ENCODE assay signal across 7 mouse cellular contexts in genomic region chr2:75470688-75471054, GRCm38 (mm10).
DNase-seq lines count a peak whose midpoint lies in the region; ATAC-seq and TF ChIP-seq lines count a peak whose summit lies in the region.

No protein-coding gene starts in this region.

- H3K27ac ChIP-seq in layer of hippocampus, adult 2 months, result peak overlapping the region; percentile 67
- H3K27ac ChIP-seq in embryonic facial prominence, embryonic 15.5 days (replicated peaks), result 0 out of 2 replicates have a peak overlapping the region, but pooled peaks have one; percentile 17
- H3K27ac ChIP-seq in hindbrain, embryonic 12.5 days, result peak overlapping the region; percentile 90
- H3K27ac ChIP-seq in midbrain, embryonic 15.5 days, result peak overlapping the region; percentile 81

- H3K9me3 ChIP-seq in embryonic facial prominence, embryonic 15.5 days (replicated peaks), result no peaks in the 10 kb centered on the region
- H3K9me3 ChIP-seq in hindbrain, embryonic 12.5 days (replicated peaks), result no peaks in the 10 kb centered on the region
- H3K9me3 ChIP-seq in midbrain, embryonic 15.5 days, result no peaks in the 10 kb centered on the region

- DNase-seq in layer of hippocampus, adult 2 months (ENCODE audit: low spot score in 2 of 2), result peak in 1 of 2 experiments; percentile 29
- DNase-seq in layer of hippocampus, adult 11-12 months (ENCODE audit: low spot score), result no peak
- DNase-seq in testis, postnatal 14 days (ENCODE audit: low spot score), result no peak
- no peak for DNase-seq in cerebellum, postnatal 4 days (ENCODE audit: low spot score in 2 of 2)

- H3K4me3 ChIP-seq in layer of hippocampus, adult 2 months, result no peak overlapping the region; the same call in 1 of the 2 replicates
- no peak overlapping the region for H3K4me3 ChIP-seq in embryonic facial prominence, embryonic 15.5 days (replicated peaks)
- no peak overlapping the region for H3K4me3 ChIP-seq in hindbrain, embryonic 12.5 days
- no peak overlapping the region for H3K4me3 ChIP-seq in midbrain, embryonic 15.5 days

- no peak overlapping the region for H3K9ac ChIP-seq in embryonic facial prominence, embryonic 15.5 days
- 0 out of 2 replicates have a peak overlapping the region, but pooled peaks have one; percentile 32 for H3K9ac ChIP-seq in hindbrain, embryonic 12.5 days
- peak overlapping the region; percentile 8; the same call in 1 of the 2 replicates for H3K9ac ChIP-seq in midbrain, embryonic 15.5 days

- H3K27me3 ChIP-seq in embryonic facial prominence, embryonic 15.5 days, result no peaks in the 10 kb centered on the region
- H3K27me3 ChIP-seq in hindbrain, embryonic 12.5 days, result no peaks in the 10 kb centered on the region
- H3K27me3 ChIP-seq in midbrain, embryonic 15.5 days (replicated peaks), result no peaks in the 10 kb centered on the region

- peak overlapping the region; percentile 31; the same call in 1 of the 2 replicates for H3K4me2 ChIP-seq in embryonic facial prominence, embryonic 15.5 days (replicated peaks)
- peak overlapping the region; percentile 34 for H3K4me2 ChIP-seq in hindbrain, embryonic 12.5 days (replicated peaks)
- H3K4me2 ChIP-seq in midbrain, embryonic 15.5 days, result peak overlapping the region; percentile 26

- H3K4me1 ChIP-seq in embryonic facial prominence, embryonic 15.5 days, result peaks cover 10% of the 10 kb centered on the region
- peaks cover 11% of the 10 kb centered on the region for H3K4me1 ChIP-seq in hindbrain, embryonic 12.5 days
- peaks cover 11% of the 10 kb centered on the region for H3K4me1 ChIP-seq in midbrain, embryonic 15.5 days

- no peaks in the 10 kb centered on the region for H3K36me3 ChIP-seq in embryonic facial prominence, embryonic 15.5 days
- no peaks in the 10 kb centered on the region for H3K36me3 ChIP-seq in hindbrain, embryonic 12.5 days
- H3K36me3 ChIP-seq in midbrain, embryonic 15.5 days (replicated peaks), result no peaks in the 10 kb centered on the region

- ATAC-seq in embryonic facial prominence, embryonic 15.5 days (ENCODE audit: insufficient number of reproducible peaks, low FRiP score, low TSS enrichment, low read depth), result no peak
- peak; percentile 65 for ATAC-seq in hindbrain, embryonic 12.5 days (ENCODE audit: low FRiP score)
- ATAC-seq in midbrain, embryonic 15.5 days (replicated peaks), result peak; percentile 70

- TF ChIP-seq CTCF in layer of hippocampus, adult 2 months (conservative IDR thresholded peaks at IDR 0.05), result no peak

- WGBS in embryonic facial prominence, embryonic 15.5 days, result 55% methylated on average over 9 of the region's 9 CpGs
- 43% methylated on average over 9 of the region's 9 CpGs for WGBS in hindbrain, embryonic 12.5 days
- WGBS in midbrain, embryonic 15.5 days, result 37% methylated on average over 9 of the region's 9 CpGs

Comparison
In these comparisons a context has a peak if more than half of its experiments do, and no peak if none do; other contexts are left out.
1. H3K27ac ChIP-seq: peak in every context shown above with its lines; median percentile 90 in hindbrain, embryonic 12.5 days; 81 in midbrain, embryonic 15.5 days; 67 in layer of hippocampus, adult 2 months; 17 in embryonic facial prominence, embryonic 15.5 days.